Mouse (Mus musculus): ENCODE results near the gene Ormdl3. TPM values are rescaled to one million over a fixed set of nuclear protein-coding genes. Genes with fewer than 3 reads are reported as not detected.

The Ormdl3 gene
- polyA plus RNA-seq, 1 experiment from 2014 or later = 124 TPM

DNA sequence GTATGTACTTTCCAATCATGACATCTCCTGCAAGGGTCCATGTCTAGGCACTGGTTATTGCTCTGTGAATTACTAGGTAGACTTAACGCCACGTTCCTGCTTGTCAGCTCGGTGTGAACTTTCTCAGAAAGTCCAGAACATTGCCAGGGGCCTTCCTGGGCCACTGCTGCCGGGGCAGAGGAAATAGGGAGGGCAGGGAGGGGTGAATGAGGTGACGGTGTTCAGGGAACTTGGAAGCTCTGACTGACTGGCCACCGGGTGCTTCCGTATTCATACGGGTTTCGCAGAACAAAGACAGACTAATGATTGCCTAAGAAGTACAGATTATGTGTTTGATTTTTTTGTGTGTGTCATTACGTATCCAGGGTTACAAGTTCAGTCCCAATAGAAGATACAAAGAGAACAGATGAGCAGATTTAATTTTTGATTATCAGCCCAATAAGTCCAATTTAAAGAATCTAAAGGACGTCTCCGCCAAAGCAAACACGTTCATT lies 23.2 kb downstream of the Ormdl3 start:
- Histone ChIP-seq H3K27me3 (replicated peaks; ENCODE audit: control insufficient read depth, insufficient read depth, low read length) (no peaks in the 10 kb centered on the region), H3K4me3 (ENCODE audit: low read length) (no peak overlapping the region), H3K4me1 (ENCODE audit: control insufficient read depth, insufficient read depth, low read depth, low read length) (no peaks in the 10 kb centered on the region), H3K4me2 (ENCODE audit: low read length) (no peak overlapping the region), H3K36me3 (ENCODE audit: control insufficient read depth, insufficient read depth, low read length) (no peaks in the 10 kb centered on the region), H3K9ac (ENCODE audit: low read depth, low read length) (no peak overlapping the region), H3K27ac (ENCODE audit: low read depth, low read length) (no peak overlapping the region), H3K9me3 (ENCODE audit: control insufficient read depth, low read length) (no peaks in the 10 kb centered on the region)
- no peak for ATAC-seq
- 71% methylated on average over 13 of the region's 13 CpGs for WGBS

DNA sequence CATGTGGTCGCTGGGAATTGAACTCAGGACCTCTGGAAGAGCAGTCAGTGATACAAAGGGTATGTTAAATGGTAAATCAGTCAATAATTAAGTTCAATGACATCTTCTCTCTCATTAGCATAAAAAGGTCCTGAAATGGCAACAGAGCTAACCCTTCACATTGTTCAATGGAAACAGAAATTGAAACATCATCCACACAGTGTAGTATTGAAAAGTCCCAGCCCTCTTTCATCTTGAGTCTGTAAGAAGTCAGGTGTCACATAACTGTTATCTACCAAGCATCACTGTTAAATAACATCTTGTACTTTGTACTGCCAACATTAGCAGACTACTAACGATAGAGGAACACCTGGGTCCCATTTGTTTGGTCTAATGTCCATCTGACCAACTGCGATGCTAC lies 24.1 kb downstream of the Ormdl3 start:
- Histone ChIP-seq H3K9ac (ENCODE audit: low read depth, low read length) (no peak overlapping the region), H3K4me1 (ENCODE audit: control insufficient read depth, insufficient read depth, low read depth, low read length) (no peaks in the 10 kb centered on the region), H3K9me3 (ENCODE audit: control insufficient read depth, low read length) (no peaks in the 10 kb centered on the region), H3K36me3 (ENCODE audit: control insufficient read depth, insufficient read depth, low read length) (no peaks in the 10 kb centered on the region), H3K27ac (ENCODE audit: low read depth, low read length) (no peak overlapping the region), H3K27me3 (replicated peaks; ENCODE audit: control insufficient read depth, insufficient read depth, low read length) (no peaks in the 10 kb centered on the region), H3K4me3 (ENCODE audit: low read length) (no peak overlapping the region), H3K4me2 (ENCODE audit: low read length) (no peak overlapping the region)
- WGBS = 86% methylated on average over 3 of the region's 3 CpGs
- ATAC-seq = no peak

DNA sequence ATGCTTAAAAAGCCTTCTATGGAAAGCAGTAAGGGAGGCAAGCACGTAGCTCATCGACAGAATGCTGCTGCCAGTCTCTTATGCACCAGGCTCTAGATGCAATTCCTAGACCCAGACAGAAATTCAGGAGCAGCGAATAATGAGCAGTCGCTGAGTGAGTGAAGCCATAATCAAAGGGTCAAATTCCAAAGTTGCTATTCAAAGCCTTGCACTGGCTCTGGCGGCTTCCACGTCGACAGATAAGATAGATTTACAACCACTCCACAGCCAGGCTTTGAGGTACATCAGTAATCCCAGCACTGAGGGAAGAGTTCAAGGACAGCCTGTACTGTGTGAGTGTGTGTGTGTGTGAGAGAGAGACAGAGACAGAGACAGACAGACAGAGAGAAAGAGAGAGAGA lies 26.2 kb downstream of the Ormdl3 start:
- 37% methylated on average over 7 of the region's 7 CpGs for WGBS
- no peak for ATAC-seq
- H3K9me3 ChIP-seq (ENCODE audit: control insufficient read depth, low read length) = no peaks in the 10 kb centered on the region
- H3K27ac ChIP-seq (ENCODE audit: low read depth, low read length) = no peak overlapping the region
- H3K27me3 ChIP-seq (replicated peaks; ENCODE audit: control insufficient read depth, insufficient read depth, low read length) = no peaks in the 10 kb centered on the region
- no peak overlapping the region for H3K4me2 ChIP-seq (ENCODE audit: low read length)
- H3K36me3 ChIP-seq (ENCODE audit: control insufficient read depth, insufficient read depth, low read length) = no peaks in the 10 kb centered on the region
- H3K9ac ChIP-seq (ENCODE audit: low read depth, low read length) = no peak overlapping the region
- H3K4me1 ChIP-seq (ENCODE audit: control insufficient read depth, insufficient read depth, low read depth, low read length) = no peaks in the 10 kb centered on the region
- H3K4me3 ChIP-seq (ENCODE audit: low read length) = no peak overlapping the region

DNA sequence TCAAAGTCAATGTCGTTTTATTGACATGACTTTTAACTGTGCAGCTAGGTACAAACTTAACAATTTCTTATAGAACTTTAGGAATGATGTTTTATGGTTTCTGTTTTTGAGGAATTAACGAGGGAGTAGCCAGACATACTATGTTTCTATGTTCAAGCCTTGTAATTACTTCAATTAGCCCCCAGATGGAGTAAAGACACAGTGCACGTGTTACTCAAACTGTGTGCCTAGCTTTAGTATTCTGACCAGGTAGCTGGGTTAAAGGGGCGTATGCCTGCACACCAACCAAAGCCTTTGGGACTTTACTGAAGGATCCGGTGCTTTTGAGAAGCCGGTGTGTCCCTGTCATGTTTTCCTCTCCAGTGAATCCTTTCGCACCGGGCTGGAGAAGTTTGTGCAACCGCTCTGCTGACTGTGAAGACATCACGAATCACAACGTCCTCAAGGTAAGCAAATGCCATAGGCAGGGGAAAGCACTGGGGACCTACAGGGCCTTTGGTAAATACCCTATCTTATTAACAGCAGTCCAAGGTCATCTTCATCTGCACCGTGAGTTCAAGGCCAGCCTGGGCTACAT lies 32.0 kb downstream of the Ormdl3 start:
- WGBS = 63% methylated on average over 12 of the region's 12 CpGs
- Histone ChIP-seq H3K4me1 (ENCODE audit: control insufficient read depth, insufficient read depth, low read depth, low read length) (peaks cover 7% of the 10 kb centered on the region), H3K9me3 (ENCODE audit: control insufficient read depth, low read length) (no peaks in the 10 kb centered on the region), H3K36me3 (ENCODE audit: control insufficient read depth, insufficient read depth, low read length) (no peaks in the 10 kb centered on the region), H3K9ac (ENCODE audit: low read depth, low read length) (no peak overlapping the region), H3K4me3 (ENCODE audit: low read length) (no peak overlapping the region), H3K27me3 (replicated peaks; ENCODE audit: control insufficient read depth, insufficient read depth, low read length) (peaks cover under 1% of the 10 kb centered on the region), H3K4me2 (ENCODE audit: low read length) (no peak overlapping the region), H3K27ac (ENCODE audit: low read depth, low read length) (no peak overlapping the region)
- no peak for ATAC-seq

DNA sequence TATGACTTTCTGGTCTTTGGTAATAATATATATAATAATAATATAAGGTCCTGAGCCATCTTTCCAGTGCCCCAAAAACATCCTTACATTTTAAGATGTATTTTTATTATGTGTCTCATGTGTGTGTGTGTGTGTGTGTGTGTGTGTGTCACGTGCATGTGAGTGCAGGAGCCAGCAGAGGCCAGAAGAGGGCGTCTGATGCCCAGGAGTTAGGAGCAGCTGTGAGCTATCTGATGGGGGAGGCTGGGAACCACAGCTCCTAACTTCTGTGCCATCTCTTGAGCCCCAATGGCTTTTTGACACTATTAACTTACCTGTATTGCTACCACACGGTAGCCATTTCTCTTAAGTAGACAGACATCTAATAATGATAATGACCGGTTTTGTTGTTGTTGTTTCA lies 33.2 kb downstream of the Ormdl3 start:
- Histone ChIP-seq H3K27ac (ENCODE audit: low read depth, low read length) (no peak overlapping the region), H3K4me2 (ENCODE audit: low read length) (no peak overlapping the region), H3K9ac (ENCODE audit: low read depth, low read length) (no peak overlapping the region), H3K36me3 (ENCODE audit: control insufficient read depth, insufficient read depth, low read length) (no peaks in the 10 kb centered on the region), H3K4me3 (ENCODE audit: low read length) (no peak overlapping the region), H3K9me3 (ENCODE audit: control insufficient read depth, low read length) (no peaks in the 10 kb centered on the region), H3K4me1 (ENCODE audit: control insufficient read depth, insufficient read depth, low read depth, low read length) (peaks cover 7% of the 10 kb centered on the region), H3K27me3 (replicated peaks; ENCODE audit: control insufficient read depth, insufficient read depth, low read length) (peaks cover 12% of the 10 kb centered on the region)
- WGBS = 88% methylated on average over 4 of the region's 4 CpGs
- no peak for ATAC-seq

DNA sequence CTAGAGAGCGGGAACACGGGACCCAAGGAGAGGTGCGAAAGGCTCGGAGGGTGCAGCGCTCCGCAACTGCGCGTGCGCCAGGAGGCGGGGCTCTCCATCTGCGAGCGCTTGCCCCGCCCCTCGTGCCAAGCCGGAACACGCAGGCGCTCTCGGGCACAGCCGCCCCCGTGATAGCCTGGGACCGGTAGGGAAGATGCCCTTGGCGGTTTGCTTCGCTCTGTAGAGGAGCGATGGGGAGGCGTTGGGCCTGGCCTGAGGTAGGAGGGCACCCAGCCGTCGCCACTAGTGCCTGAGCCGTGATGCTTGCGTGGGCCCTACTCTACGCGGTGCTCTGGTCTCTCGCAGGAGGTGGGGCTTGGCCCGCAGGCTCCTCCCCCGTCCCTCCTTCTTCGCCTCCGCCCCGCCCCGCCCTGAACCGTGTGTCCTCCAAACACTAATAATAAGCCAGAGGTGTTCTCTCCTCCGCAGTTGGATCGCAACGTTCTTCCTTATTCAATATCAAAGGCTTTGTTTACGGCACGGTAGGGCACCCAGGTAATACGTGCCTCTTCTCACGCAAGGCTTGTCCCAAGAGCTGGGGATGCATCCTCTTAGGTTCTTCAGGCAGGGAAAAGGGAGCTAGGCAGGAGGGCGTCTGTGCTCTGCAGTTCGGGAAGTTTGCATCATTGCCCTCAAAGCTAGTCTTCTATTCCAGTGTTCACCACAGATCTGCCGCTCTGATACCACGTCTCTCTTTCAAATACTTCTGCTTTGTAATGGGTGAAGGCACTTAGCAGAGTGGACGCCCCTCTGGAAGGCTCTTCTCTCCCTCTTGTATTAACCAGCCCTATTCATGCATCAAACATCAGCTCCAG lies 36.0 kb downstream of the Ormdl3 start, which contains the start of gene Zpbp2:
Gene Zpbp2, plus strand, starts transcription at position 123 of the 854 bp plus-strand sequence.
- WGBS = under 1% methylated on average over 46 of the region's 51 CpGs
- peak; percentile 98 for ATAC-seq

DNA sequence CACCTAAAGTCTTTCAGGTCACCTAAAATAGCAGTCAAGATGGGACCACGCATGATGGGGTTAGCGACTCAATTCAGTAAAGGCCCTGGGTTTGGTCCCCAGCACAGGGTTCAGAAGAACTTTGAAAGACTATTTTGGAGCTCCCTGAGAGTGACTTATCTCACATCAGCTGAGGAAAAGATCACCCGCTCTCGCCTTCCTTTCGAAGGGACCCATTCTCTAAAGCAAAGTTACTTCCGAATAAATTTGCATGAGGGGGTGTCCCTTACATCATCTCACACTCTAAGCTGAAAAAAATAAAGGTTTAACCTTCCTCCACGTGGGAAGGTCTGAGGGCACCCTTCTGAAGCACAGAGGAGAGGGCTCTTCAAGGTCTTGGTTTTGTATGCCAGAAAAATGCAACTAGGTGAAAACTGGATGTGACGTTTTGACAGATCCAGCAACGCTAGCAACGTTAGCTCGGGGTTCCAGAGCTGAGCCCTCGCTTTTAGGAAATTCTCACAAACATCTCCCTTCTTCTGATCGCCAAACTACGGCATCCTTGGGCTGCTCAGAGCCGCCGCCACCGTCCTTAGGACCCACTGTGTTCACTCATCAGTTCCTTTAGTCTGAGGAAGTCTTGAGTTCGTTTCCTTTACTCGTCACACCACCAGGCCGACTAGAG lies 36.7 kb downstream of the Ormdl3 start:
- 17% methylated on average over 20 of the region's 20 CpGs for WGBS
- H3K4me3 ChIP-seq (ENCODE audit: low read length) = peak overlapping the region; percentile 82
- no peaks in the 10 kb centered on the region for H3K36me3 ChIP-seq (ENCODE audit: control insufficient read depth, insufficient read depth, low read length)
- no peaks in the 10 kb centered on the region for H3K9me3 ChIP-seq (ENCODE audit: control insufficient read depth, low read length)
- peaks cover 41% of the 10 kb centered on the region for H3K27me3 ChIP-seq (replicated peaks; ENCODE audit: control insufficient read depth, insufficient read depth, low read length)
- H3K4me1 ChIP-seq (ENCODE audit: control insufficient read depth, insufficient read depth, low read depth, low read length) = peaks cover 11% of the 10 kb centered on the region
- H3K27ac ChIP-seq (ENCODE audit: low read depth, low read length) = no peak overlapping the region
- H3K9ac ChIP-seq (ENCODE audit: low read depth, low read length) = peak overlapping the region; percentile 91
- H3K4me2 ChIP-seq (ENCODE audit: low read length) = peak overlapping the region; percentile 77
- no peak for ATAC-seq

More for the DNA sequence above, 36.0 kb downstream of the Ormdl3 start, which contains the start of gene Zpbp2:
- Histone ChIP-seq H3K9me3 (ENCODE audit: control insufficient read depth, low read length) (no peaks in the 10 kb centered on the region), H3K4me3 (ENCODE audit: low read length) (peak within 1 kb of the TSS; percentile 82), H3K27ac (ENCODE audit: low read depth, low read length) (peak within 1 kb of the TSS; percentile 94), H3K4me2 (ENCODE audit: low read length) (peak within 1 kb of the TSS; percentile 77), H3K9ac (ENCODE audit: low read depth, low read length) (peak within 1 kb of the TSS; percentile 91), H3K4me1 (ENCODE audit: control insufficient read depth, insufficient read depth, low read depth, low read length) (peaks cover 7% of the 10 kb centered on the region), H3K27me3 (replicated peaks; ENCODE audit: control insufficient read depth, insufficient read depth, low read length) (peaks cover 34% of the 10 kb centered on the region), H3K36me3 (ENCODE audit: control insufficient read depth, insufficient read depth, low read length) (no peaks in the 10 kb centered on the region)

DNA sequence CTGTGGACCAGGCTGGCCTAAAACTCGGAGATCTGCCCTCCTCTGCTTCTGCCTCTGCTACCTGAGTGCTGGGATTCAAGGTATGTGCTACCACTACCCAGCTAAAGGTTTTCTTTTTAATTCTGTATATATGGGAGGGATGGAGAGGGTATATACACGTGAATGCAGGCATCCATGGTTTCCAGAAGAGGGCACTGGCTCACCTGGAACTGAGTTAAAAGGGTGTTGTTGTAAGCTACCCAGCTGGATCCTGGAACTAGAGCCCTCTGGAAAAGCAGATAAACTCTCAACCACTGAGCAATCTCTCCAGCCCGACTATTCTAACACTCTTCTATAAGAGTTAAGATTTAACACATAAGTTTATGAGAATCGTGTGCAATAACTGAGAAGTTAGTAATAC lies 37.8 kb downstream of the Ormdl3 start:
- 72% methylated on average over 4 of the region's 4 CpGs for WGBS
- Histone ChIP-seq H3K4me1 (ENCODE audit: control insufficient read depth, insufficient read depth, low read depth, low read length) (peaks cover 14% of the 10 kb centered on the region), H3K4me2 (ENCODE audit: low read length) (no peak overlapping the region), H3K9ac (ENCODE audit: low read depth, low read length) (no peak overlapping the region), H3K27me3 (replicated peaks; ENCODE audit: control insufficient read depth, insufficient read depth, low read length) (peaks cover 44% of the 10 kb centered on the region), H3K27ac (ENCODE audit: low read depth, low read length) (no peak overlapping the region), H3K4me3 (ENCODE audit: low read length) (no peak overlapping the region), H3K9me3 (ENCODE audit: control insufficient read depth, low read length) (no peaks in the 10 kb centered on the region), H3K36me3 (ENCODE audit: control insufficient read depth, insufficient read depth, low read length) (no peaks in the 10 kb centered on the region)
- no peak for ATAC-seq

DNA sequence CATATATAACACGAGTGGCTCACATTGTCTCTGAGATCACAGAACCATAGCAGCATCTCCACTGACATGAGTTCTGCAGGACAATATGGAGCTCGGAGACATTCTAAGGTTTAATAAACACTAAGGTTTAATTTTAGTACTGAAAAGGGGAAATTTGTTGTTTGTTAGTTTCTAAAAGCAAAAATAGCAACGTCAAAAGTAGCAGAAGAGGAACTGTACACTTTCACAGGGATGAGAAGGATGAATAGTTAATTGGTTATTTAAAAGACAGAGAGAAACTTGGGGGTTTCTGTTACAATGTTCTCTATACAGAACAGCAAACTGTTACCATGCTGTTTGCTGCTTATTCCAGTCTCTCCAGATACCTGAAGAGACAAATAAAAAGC lies 39.9 kb downstream of the Ormdl3 start:
- WGBS = 56% methylated on average over 3 of the region's 3 CpGs
- no peak overlapping the region for H3K27ac ChIP-seq (ENCODE audit: low read depth, low read length)
- H3K36me3 ChIP-seq (ENCODE audit: control insufficient read depth, insufficient read depth, low read length) = no peaks in the 10 kb centered on the region
- no peak overlapping the region for H3K4me2 ChIP-seq (ENCODE audit: low read length)
- H3K27me3 ChIP-seq (replicated peaks; ENCODE audit: control insufficient read depth, insufficient read depth, low read length) = peaks cover 47% of the 10 kb centered on the region
- H3K9me3 ChIP-seq (ENCODE audit: control insufficient read depth, low read length) = no peaks in the 10 kb centered on the region
- peaks cover 14% of the 10 kb centered on the region for H3K4me1 ChIP-seq (ENCODE audit: control insufficient read depth, insufficient read depth, low read depth, low read length)
- H3K9ac ChIP-seq (ENCODE audit: low read depth, low read length) = no peak overlapping the region
- no peak overlapping the region for H3K4me3 ChIP-seq (ENCODE audit: low read length)
- no peak for ATAC-seq
